Mouse (Mus musculus): ENCODE results near the gene Eefsec. TPM values are rescaled to one million over a fixed set of nuclear protein-coding genes. Genes with fewer than 3 reads are reported as not detected.

Gene Eefsec
- polyA plus RNA-seq, 1 experiment from 2014 or later = 15.3 TPM

DNA sequence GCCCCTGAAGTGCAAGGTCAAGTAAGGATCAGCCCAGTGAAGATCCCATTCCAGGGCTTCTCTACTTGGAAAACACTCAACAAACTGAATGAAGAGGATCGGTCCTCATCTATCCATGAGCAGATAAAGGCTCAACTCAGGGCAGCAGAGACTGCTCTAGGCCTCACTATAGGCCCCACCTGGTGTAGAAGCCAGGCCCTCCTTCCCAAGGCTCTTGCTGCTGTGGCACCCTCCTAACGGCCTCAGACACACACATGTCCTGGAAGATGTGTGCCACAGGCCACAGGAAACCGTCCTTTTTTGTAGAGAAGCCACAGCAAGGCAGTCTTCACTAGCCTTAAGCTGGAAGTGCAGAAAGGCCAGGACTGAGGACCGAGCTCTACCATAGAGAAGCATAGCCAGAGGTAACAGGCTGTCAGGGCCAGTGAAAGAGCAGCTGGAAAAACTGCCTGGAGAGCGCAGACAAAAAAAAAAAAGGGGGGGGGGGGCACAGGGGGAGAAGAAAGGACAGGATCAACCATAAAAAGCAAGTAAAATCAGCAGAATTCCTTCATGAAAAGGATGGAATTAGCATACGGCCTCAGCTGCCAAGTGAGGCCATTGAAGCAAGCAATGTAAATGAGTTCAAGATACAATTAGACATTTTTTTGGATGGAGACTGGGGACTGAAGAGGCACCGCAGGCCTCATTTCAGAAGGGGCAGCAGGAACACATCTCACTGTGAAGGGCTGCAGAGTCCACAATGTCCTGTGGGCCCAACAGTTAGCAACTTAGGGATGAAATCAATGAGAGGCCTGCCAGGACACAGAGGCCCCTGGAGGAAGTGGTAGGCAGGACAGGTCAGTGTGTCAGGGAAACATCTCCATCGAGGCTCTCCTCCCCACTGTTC lies 58.3 kb downstream of the Eefsec start:
- ATAC-seq (ENCODE audit: low read depth) = no peak
- Histone ChIP-seq H3K27ac (ENCODE audit: low read length) (no peak overlapping the region), H3K4me2 (ENCODE audit: low read depth, low read length) (no peak overlapping the region), H3K27me3 (ENCODE audit: control insufficient read depth, insufficient read depth, low read depth, low read length) (no peaks in the 10 kb centered on the region), H3K4me1 (ENCODE audit: control insufficient read depth, low read depth, low read length) (no peaks in the 10 kb centered on the region), H3K9me3 (replicated peaks; ENCODE audit: control insufficient read depth, low read length) (no peaks in the 10 kb centered on the region), H3K9ac (ENCODE audit: low read depth, low read length) (no peak overlapping the region), H3K36me3 (ENCODE audit: control insufficient read depth, insufficient read depth) (no peaks in the 10 kb centered on the region), H3K4me3 (ENCODE audit: low read depth, low read length) (no peak overlapping the region)
- WGBS (ENCODE audit: insufficient replicate concordance) = 63% methylated on average over 8 of the region's 8 CpGs

- Histone ChIP-seq H3K9ac (ENCODE audit: low read depth, low read length) (no peak overlapping the region), H3K27ac (ENCODE audit: low read length) (no peak overlapping the region), H3K36me3 (ENCODE audit: control insufficient read depth, insufficient read depth) (no peaks in the 10 kb centered on the region), H3K4me2 (ENCODE audit: low read depth, low read length) (no peak overlapping the region), H3K4me1 (ENCODE audit: control insufficient read depth, low read depth, low read length) (no peaks in the 10 kb centered on the region), H3K27me3 (ENCODE audit: control insufficient read depth, insufficient read depth, low read depth, low read length) (no peaks in the 10 kb centered on the region), H3K9me3 (replicated peaks; ENCODE audit: control insufficient read depth, low read length) (no peaks in the 10 kb centered on the region), H3K4me3 (ENCODE audit: low read depth, low read length) (no peak overlapping the region)
- no peak for ATAC-seq (ENCODE audit: low read depth)
- 65% methylated on average over 8 of the region's 8 CpGs for WGBS (ENCODE audit: insufficient replicate concordance)
Observed at GRCm38 (mm10) chr6:88384420-88385053, 61.8 kb downstream of the Eefsec start.

DNA sequence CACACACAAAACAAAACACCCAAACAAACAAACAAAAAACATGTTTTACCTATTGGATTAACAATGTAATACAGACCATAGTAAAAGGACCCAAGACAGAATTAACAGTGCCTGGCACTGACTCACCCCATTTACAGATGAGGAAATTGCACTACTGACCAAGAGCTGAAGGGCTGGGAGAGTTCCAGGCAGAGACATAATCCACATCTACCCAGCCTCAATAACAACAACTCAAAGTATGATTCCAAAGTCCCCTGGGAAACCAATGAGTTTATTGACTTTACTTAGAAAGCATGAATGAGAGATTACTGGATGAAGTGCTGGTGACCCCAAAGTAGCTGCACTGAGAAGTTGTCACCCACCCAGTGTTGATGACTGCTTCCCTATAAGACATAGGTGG lies 62.6 kb downstream of the Eefsec start:
- H3K9ac ChIP-seq (ENCODE audit: low read depth, low read length) = no peak overlapping the region
- H3K4me1 ChIP-seq (ENCODE audit: control insufficient read depth, low read depth, low read length) = no peaks in the 10 kb centered on the region
- ATAC-seq (ENCODE audit: low read depth) = no peak
- no peak overlapping the region for H3K4me2 ChIP-seq (ENCODE audit: low read depth, low read length)
- H3K36me3 ChIP-seq (ENCODE audit: control insufficient read depth, insufficient read depth) = no peaks in the 10 kb centered on the region
- no peak overlapping the region for H3K4me3 ChIP-seq (ENCODE audit: low read depth, low read length)
- no peaks in the 10 kb centered on the region for H3K9me3 ChIP-seq (replicated peaks; ENCODE audit: control insufficient read depth, low read length)
- H3K27me3 ChIP-seq (ENCODE audit: control insufficient read depth, insufficient read depth, low read depth, low read length) = no peaks in the 10 kb centered on the region
- H3K27ac ChIP-seq (ENCODE audit: low read length) = no peak overlapping the region

DNA sequence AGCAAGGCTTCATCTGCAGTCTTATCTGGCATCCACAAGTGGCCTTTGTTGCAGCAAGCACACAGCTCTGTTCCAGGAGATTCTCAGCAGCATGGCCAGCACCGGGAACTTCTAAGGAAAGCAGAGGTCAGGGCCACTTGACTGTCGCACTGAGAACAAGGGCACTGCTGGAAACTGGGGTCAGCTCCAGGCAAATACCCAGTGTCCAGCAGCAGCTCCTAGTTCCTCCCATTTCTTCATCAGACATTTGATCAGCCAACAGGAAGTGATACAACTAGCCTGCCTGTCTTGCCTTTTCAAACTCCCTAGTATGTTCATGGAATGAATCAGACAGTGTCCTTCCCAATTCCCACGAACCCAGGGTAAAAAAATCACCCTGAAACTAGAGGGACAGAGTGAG lies 66.6 kb downstream of the Eefsec start:
- WGBS (ENCODE audit: insufficient replicate concordance) = 37% methylated on average over 3 of the region's 3 CpGs
- no peak for ATAC-seq (ENCODE audit: low read depth)

DNA sequence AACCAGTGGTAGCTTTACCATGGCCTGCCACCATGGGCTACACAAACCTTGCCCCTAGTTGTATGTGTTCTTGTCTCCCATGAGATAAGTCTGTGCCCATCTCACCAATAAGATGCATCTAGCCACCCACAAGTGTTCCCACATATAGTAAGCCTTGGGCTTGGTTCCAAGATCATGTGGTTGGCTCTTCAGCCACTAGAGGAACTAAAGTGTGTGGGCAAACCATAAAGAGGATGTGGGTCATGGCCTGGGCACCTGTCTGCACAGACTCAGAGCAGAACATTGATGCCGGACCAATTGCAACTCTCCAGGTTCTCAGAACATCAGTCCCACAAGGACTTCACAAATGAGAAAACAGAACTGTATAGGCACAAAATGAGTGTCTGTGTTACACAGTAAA lies 67.5 kb downstream of the Eefsec start:
- H3K27me3 ChIP-seq (ENCODE audit: control insufficient read depth, insufficient read depth, low read depth, low read length) = no peaks in the 10 kb centered on the region
- 26% methylated on average over 1 of the region's 1 CpGs for WGBS (ENCODE audit: insufficient replicate concordance)
- H3K4me1 ChIP-seq (ENCODE audit: control insufficient read depth, low read depth, low read length) = no peaks in the 10 kb centered on the region
- no peak for ATAC-seq (ENCODE audit: low read depth)
- H3K9ac ChIP-seq (ENCODE audit: low read depth, low read length) = no peak overlapping the region
- H3K9me3 ChIP-seq (replicated peaks; ENCODE audit: control insufficient read depth, low read length) = no peaks in the 10 kb centered on the region
- no peaks in the 10 kb centered on the region for H3K36me3 ChIP-seq (ENCODE audit: control insufficient read depth, insufficient read depth)
- no peak overlapping the region for H3K4me2 ChIP-seq (ENCODE audit: low read depth, low read length)
- no peak overlapping the region for H3K4me3 ChIP-seq (ENCODE audit: low read depth, low read length)
- no peak overlapping the region for H3K27ac ChIP-seq (ENCODE audit: low read length)

More for the DNA sequence above, 66.6 kb downstream of the Eefsec start:
- H3K9ac ChIP-seq (ENCODE audit: low read depth, low read length) = no peak overlapping the region
- H3K27me3 ChIP-seq (ENCODE audit: control insufficient read depth, insufficient read depth, low read depth, low read length) = no peaks in the 10 kb centered on the region
- no peaks in the 10 kb centered on the region for H3K9me3 ChIP-seq (replicated peaks; ENCODE audit: control insufficient read depth, low read length)
- no peak overlapping the region for H3K4me2 ChIP-seq (ENCODE audit: low read depth, low read length)
- no peak overlapping the region for H3K4me3 ChIP-seq (ENCODE audit: low read depth, low read length)
- H3K4me1 ChIP-seq (ENCODE audit: control insufficient read depth, low read depth, low read length) = no peaks in the 10 kb centered on the region
- H3K27ac ChIP-seq (ENCODE audit: low read length) = no peak overlapping the region
- no peaks in the 10 kb centered on the region for H3K36me3 ChIP-seq (ENCODE audit: control insufficient read depth, insufficient read depth)

DNA sequence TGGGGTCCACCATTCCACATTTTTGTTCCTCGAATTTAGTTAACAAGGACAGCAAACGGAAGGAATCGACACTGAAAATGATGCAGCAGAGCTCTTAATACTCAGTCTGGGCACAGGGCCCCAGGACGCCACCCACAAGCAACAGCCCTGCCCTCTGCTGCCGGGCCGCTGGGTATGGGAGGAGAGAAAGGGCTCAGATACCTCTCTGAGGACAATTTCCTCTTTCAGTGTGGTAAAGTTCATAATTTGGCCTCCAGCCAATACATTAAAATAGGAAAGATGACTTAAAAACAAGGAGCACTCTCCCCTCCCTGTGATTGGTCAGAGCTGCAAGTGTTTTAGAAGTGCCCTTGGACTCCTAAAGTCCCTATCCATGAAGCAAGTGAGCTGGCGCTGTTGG lies 72.1 kb downstream of the Eefsec start:
- Histone ChIP-seq H3K27ac (ENCODE audit: low read length) (no peak overlapping the region), H3K4me3 (ENCODE audit: low read depth, low read length) (no peak overlapping the region), H3K9ac (ENCODE audit: low read depth, low read length) (no peak overlapping the region), H3K27me3 (ENCODE audit: control insufficient read depth, insufficient read depth, low read depth, low read length) (no peaks in the 10 kb centered on the region), H3K4me2 (ENCODE audit: low read depth, low read length) (no peak overlapping the region), H3K4me1 (ENCODE audit: control insufficient read depth, low read depth, low read length) (no peaks in the 10 kb centered on the region; the same call in 1 of the 2 replicates), H3K9me3 (replicated peaks; ENCODE audit: control insufficient read depth, low read length) (no peaks in the 10 kb centered on the region), H3K36me3 (ENCODE audit: control insufficient read depth, insufficient read depth) (no peaks in the 10 kb centered on the region)
- WGBS (ENCODE audit: insufficient replicate concordance) = 59% methylated on average over 7 of the region's 7 CpGs
- ATAC-seq (ENCODE audit: low read depth) = no peak

DNA sequence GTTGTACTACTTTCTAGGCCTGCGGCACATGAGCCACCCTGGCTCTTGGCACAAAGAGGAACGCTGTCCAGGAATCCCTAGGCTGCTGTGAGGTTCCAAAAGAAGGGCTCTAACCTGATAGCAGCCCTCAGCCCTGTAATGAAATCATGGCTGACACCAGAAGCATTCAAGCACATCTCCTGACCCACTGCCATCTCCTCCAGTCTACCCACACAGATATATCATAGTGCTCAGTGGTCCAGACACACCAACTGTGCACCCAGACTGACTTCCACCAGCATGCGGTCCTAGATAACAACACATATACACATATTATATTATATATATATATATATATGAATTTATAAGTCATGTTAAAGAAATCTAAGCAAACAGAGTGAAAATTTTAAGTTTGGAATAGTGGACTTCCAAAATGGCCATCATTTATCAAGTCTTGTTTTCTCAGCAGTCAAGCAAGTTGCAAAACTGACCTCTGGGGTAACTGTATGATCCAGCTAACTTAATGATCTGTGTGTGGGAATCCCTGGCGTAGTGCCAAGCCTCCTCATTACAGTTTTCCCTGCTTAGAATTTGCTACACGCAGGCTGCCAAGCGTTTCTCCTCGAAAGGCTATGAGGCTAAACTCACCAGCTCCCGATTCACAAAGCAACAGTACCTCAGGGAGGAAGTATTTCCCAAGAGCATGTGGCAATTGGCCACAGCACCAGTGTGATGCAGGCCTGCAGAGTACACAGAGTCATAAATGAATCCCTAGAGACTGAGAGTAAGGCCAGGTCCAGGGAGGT lies 76.3 kb downstream of the Eefsec start:
- Histone ChIP-seq H3K27me3 (ENCODE audit: control insufficient read depth, insufficient read depth, low read depth, low read length) (no peaks in the 10 kb centered on the region), H3K4me2 (ENCODE audit: low read depth, low read length) (no peak overlapping the region), H3K9ac (ENCODE audit: low read depth, low read length) (no peak overlapping the region), H3K4me1 (ENCODE audit: control insufficient read depth, low read depth, low read length) (no peaks in the 10 kb centered on the region; the same call in 1 of the 2 replicates), H3K4me3 (ENCODE audit: low read depth, low read length) (no peak overlapping the region), H3K36me3 (ENCODE audit: control insufficient read depth, insufficient read depth) (no peaks in the 10 kb centered on the region), H3K9me3 (replicated peaks; ENCODE audit: control insufficient read depth, low read length) (no peaks in the 10 kb centered on the region), H3K27ac (ENCODE audit: low read length) (no peak overlapping the region)
- 66% methylated on average over 8 of the region's 8 CpGs for WGBS (ENCODE audit: insufficient replicate concordance)
- no peak for ATAC-seq (ENCODE audit: low read depth)

- H3K9me3 ChIP-seq (replicated peaks; ENCODE audit: control insufficient read depth, low read length) = no peaks in the 10 kb centered on the region
- no peak overlapping the region for H3K27ac ChIP-seq (ENCODE audit: low read length)
- H3K27me3 ChIP-seq (ENCODE audit: control insufficient read depth, insufficient read depth, low read depth, low read length) = no peaks in the 10 kb centered on the region
- H3K9ac ChIP-seq (ENCODE audit: low read depth, low read length) = no peak overlapping the region
- ATAC-seq (ENCODE audit: low read depth) = no peak
- 39% methylated on average over 1 of the region's 1 CpGs for WGBS (ENCODE audit: insufficient replicate concordance)
- H3K4me1 ChIP-seq (ENCODE audit: control insufficient read depth, low read depth, low read length) = no peaks in the 10 kb centered on the region
- H3K4me2 ChIP-seq (ENCODE audit: low read depth, low read length) = no peak overlapping the region
- H3K4me3 ChIP-seq (ENCODE audit: low read depth, low read length) = no peak overlapping the region
- H3K36me3 ChIP-seq (ENCODE audit: control insufficient read depth, insufficient read depth) = no peaks in the 10 kb centered on the region
Observed at GRCm38 (mm10) chr6:88363475-88364012, 82.8 kb downstream of the Eefsec start.

Data from liver, embryonic 16.5 days (tissue).